Mouse (Mus musculus) left cerebral cortex, postnatal 14 days (tissue): ENCODE data around the gene Cdkn1a. TPM values are rescaled to one million over a fixed set of nuclear protein-coding genes. Genes with fewer than 3 reads are reported as not detected.
"Not testable (repeated sequence)": the region's sequence is repeated elsewhere in the genome, so short reads cannot be mapped to it uniquely, and the experiment has no call there.

Experiments
- DNase-seq, 2 experiments: peaks; one replicate each; pipeline ENCODE4 v3.0.0; 2021 to 2022; ENCODE audit warnings: low spot score in 2 of 2, mixed read lengths in 1 of 2
- intact Hi-C: fragments of 180-260 bp; cut with DNase I; formaldehyde crosslinking; loops from one replicate; pipeline ENCODE4 v1.15.1; 2025
- total RNA-seq, 2 experiments: library from RNA; stranded (reverse); gene quantifications; 2 replicates each; pipeline ENCODE4 v1.2.3; 2021

Gene Cdkn1a
- total RNA-seq, 2 experiments from 2014 or later = 25.7 to 35.7 TPM

DNA sequence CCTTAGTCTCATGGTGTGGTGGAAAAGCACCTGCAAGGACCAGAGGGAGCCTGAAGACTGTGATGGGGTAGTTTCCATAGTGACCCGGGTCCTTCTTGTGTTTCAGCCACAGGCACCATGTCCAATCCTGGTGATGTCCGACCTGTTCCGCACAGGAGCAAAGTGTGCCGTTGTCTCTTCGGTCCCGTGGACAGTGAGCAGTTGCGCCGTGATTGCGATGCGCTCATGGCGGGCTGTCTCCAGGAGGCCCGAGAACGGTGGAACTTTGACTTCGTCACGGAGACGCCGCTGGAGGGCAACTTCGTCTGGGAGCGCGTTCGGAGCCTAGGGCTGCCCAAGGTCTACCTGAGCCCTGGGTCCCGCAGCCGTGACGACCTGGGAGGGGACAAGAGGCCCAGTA is 7.5 kb downstream of the Cdkn1a start:
- intact Hi-C loops = loop anchor here (5.0 kb wide), 1 partner anchor 74 kb away; no protein-coding TSS in a partner anchor
- DNase-seq = peak in 1 of 2 experiments; percentile 2

DNA sequence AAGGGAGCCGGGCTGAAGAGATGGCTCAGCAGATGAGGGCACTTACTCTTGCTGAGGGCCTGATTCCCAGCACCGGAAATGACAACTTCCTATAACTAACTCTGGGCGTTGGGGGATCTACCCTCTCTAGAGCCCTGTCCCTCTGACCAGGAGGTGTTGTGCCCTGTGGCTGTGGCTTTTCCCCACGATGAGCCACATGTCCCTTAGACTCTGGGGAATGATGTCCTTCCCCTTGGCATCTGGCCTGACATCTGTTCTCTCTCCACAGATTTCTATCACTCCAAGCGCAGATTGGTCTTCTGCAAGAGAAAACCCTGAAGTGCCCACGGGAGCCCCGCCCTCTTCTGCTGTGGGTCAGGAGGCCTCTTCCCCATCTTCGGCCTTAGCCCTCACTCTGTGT is 8.3 kb downstream of the Cdkn1a start:
- peak in 1 of 2 experiments; percentile 1 for DNase-seq
- intact Hi-C loops = loop anchor here (5.0 kb wide), 1 partner anchor 73 kb away; no protein-coding TSS in a partner anchor

DNA sequence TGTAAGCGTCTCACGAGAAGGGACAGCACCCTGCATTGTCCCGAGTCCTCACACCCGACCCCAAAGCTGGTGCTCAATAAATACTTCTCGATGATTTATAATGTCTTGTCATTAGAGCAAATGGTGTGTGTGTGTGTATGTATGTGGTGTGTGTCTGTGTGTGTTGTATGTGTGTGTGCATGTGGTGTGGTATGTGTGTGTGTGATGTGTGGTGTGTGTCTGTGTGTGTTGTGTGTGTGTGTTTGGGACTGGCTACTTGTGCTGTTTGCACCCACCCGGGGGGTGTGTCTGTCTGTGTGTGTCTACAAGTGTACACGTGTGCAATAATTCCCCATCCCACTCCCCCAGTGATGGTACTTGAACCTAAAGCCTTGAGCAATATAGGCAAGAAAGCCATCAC is 9.9 kb downstream of the Cdkn1a start:
- intact Hi-C loops = no loop called here
- peak in 1 of 2 experiments; percentile 1 for DNase-seq

DNA sequence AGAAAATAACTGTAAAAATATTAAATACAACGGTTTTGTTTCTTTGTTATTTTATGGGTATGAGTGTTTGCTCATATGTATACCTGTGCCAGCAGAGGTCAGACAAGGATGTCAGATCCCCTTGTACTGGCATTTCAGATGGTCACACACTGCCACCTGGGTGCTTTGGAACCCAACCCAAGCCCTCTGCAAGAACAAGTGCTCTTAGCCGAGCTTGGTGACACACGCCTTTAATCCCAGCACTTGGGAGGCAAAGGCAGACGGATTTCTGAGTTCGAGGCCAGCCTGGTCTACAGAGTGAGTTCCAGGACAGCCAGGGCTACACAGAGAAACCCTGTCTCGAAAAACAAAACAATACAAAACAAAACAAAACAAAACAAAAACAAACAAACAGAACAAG is 19.6 kb downstream of the Cdkn1a start:
- intact Hi-C loops = not testable (repeated sequence)

DNA sequence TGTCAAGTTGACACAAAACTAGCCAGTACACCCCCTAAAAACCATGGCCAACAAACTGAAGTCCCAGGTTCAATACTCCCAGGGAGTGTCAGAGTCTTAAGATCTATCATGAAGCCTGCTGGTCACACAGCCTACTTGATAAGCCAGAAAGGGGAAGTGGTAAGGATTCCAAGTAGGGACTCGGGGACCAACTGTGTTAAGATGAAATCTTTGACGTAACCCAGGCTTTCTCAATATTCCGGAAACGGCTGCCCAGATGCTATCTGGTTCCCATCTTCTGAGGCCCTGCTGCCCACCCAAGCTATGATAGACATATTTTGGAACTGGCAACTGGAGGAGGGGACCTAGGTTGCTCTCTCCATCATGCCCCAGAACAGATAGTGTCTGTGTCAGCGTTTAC is 20.6 kb downstream of the Cdkn1a start:
- no peak for DNase-seq
- intact Hi-C loops = no loop called here

More for the DNA sequence above, 19.6 kb downstream of the Cdkn1a start:
- not testable (repeated sequence) for DNase-seq

DNA sequence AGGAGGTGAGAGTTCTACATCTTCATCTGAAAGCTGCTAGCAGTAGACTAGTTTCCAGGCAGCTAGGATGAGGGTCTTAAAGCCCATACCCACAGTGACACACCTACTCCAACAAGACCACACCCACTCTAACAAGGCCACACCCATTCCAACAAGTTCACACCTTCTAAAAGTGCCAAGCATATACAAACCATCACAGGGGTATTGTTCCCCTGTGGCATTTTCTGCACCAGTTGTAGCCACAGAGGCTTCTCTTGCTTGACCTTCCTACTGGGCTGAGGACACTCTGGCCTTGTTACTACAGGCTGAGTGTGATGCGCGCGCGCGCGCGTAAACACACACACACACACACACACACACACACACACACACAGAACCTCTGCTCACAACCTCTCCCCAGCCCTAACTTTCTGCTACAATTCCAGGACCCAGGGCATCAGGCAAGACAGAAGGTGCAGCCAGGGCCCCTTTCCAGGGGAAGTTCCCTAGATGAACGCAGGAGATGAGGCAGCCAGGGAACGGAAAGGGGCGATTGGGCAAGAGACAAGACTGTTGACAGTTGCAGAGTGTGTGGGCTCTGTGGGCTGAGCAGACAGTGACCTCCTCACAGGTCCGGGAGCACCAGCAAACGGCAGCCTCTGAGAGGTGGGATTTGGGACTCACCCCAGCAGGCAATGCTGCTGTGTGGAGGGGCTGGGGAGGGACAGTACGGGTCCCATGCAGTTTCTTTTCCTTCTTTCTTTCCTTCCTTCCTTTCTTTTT is 23.0 kb downstream of the Cdkn1a start, which contains the start of gene Rab44:
Rab44 (plus strand) TSS at position 555 of the 762 bp plus-strand sequence.
- intact Hi-C loops = no loop called here

DNA sequence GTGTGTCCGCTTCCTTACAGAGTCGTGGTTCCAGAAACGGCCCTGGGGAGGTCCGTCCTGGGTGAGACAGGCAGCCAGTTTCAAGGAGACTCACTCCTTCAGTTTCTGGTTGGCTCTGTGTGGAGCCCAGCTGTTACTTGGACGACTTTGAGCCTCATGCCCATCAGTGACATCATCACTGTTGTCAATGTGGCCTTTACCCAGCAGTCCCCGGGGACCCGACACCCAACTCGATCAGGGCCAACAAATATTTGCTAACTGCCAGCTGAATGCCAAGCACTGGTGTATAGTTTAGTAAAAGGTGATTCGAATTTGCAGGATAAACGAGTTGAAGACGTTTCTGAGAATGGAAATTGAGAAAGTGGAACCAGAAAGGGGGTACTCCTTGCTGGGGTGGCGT is 25.2 kb downstream of the Cdkn1a start:
- DNase-seq = no peak
- intact Hi-C loops = no loop called here

More for the DNA sequence above, 23.0 kb downstream of the Cdkn1a start, which contains the start of gene Rab44:
- DNase-seq = no peak

DNA sequence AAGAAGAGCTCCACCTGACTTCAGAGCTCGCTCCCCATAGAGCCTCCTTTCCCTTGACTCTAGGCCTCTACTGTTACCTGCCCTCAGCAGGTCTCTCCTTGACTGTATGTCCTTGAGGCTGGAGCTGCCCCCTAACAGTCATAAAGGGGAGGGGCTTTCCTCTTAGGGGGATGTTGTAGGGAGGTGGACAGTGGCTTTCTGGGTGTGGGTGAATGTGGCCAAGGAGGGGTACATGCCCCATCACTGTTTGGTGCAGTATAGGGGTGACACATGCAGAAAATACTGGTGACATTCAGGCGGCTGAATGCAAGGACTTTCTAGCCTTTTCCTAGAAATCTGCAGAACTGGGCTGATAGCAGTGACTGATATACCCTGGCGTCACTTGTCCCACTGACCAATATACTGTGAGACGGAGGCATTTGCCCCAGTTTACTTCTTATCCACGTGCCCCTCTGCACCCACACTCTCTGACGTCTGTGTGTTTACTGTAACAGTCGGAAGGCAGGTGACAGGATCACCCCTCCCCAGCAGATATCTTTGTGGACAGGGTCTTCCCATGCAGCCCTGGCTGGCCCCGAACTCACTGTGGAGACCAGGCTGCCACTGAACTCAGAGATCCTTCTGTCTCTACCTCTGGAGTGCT is 26.4 kb downstream of the Cdkn1a start:
- intact Hi-C loops = no loop called here

DNA sequence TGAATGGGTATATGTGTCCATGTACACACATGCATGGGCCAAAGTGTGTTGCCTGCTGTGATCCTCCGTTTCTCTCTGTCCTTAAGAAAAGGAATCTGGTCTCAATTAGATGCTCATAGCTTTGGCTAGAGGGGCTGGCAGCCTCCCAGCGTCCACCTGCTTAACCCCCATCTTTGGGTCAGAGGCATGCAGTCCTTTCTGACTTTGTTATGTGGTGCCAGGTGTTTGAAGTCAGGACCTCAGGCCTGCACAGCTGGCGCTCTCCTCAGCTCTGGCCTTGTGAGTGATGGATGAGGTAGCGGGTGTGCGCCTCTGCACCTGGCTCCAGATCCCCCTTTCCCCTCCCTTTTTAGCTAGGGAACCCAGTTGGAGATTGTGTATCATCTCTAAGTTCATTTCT is 27.3 kb downstream of the Cdkn1a start:
- DNase-seq = peak in 1 of 2 experiments; percentile 1
- intact Hi-C loops = no loop called here

More for the DNA sequence above, 26.4 kb downstream of the Cdkn1a start:
- DNase-seq = peak in 1 of 2 experiments; percentile 1

DNA sequence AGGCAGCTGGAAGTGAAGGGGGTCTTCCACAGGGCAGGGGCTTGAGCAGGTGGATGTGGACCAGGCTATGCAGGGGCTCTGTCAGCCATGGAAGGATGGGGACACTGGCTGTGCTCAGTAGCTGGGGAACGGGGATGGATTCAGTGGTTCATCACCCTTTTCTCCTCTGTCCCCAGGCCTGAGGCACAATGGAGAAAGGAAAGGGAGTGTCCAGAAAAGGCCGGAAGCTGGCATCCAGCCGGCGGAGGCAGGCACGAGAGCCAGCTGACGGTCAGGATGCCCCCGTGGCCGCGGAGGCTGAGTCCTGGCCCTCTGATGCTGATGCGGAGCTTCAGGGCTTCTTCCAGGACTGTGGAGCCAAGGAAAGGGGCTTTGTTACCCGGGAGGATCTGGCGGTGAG is 29.9 kb downstream of the Cdkn1a start:
- intact Hi-C loops = no loop called here
- DNase-seq = no peak

DNA sequence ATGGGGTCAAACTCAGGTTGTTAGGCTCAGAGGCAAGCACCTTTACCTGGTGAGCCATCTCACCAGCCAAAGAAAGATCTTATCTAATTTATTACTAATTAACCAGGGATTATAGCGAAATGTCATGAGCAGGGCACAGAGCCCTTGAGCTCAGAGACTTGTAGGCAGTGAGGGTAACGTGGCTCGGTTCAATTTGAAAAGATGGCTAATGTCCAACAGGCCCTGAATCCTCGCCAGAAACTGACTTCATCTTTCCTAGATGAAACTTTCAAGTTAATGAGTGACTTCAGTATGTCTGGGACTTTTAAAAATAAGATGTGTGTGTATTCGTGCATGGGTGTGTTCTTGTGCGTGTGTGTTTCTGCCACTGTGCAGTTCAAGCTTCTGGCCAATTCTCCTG is 32.0 kb downstream of the Cdkn1a start:
- intact Hi-C loops = no loop called here
- no peak for DNase-seq

DNA sequence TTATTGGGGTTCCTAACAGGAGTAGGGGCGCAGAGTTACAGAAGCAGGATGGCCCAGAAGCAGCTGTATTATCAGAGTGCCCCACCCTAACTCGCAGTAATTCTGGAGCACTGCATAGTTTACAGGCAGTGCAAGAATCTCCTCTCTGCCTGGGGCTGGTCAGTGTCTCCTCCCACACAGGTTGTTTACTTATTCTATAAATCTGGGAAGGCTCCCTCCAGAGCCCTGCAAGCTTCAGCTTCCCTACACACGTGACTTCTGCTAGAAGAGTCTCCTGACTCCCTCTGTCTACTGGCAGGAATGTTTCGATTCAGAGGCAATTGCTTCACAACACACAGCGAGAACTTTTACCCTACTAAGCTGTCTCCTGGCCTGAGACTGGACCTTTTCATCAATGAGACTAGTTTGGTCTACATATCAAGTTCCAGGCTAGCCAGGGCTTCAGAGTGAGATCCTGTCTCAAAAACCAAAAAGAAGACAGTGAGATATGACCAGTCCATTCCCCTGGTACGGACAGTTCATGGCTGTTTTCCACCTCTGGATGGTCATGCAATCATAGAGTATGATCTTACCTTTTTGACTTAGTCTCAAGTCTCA is 32.9 kb downstream of the Cdkn1a start:
- intact Hi-C loops = no loop called here
- DNase-seq = no peak

DNA sequence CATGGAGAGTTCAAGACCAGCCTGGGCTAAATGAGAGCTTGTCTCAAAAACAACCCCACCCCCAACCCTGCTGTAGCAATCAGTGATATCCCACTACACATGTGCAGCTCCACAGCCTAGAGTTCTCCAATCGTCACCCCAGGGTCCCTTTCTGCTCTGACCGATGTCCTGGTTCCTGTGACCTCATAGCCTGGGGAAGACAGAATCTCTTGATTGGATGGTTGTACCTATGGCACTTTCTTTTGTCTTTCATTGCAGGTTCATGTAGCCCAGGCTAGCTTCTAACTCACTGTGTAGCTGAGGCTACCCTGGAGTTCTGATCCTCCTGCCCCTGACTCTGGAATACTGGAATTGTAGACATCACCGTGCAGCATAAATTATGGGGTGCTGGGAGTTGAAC is 35.8 kb downstream of the Cdkn1a start:
- DNase-seq = no peak
- intact Hi-C loops = no loop called here

DNA sequence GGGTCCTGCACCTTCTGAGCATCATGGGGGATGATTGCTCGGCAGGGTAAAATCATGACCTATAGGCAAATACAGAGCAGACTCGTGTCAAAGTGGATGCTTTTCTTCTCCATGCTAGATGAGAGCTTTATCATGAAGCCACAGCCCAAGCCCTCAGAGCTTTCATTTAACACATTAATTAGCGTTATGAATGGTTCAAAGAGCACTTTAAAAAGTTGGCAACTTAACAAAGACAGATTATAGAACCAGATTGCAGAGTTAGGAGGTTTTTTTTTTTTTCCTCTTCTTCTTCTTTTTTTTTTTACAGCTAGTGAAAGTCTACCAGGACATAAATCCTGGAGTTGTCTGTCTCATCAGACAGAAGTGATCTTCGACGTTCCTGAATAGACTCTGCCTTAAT is 38.6 kb downstream of the Cdkn1a start:
- DNase-seq = no peak
- intact Hi-C loops = no loop called here

DNA sequence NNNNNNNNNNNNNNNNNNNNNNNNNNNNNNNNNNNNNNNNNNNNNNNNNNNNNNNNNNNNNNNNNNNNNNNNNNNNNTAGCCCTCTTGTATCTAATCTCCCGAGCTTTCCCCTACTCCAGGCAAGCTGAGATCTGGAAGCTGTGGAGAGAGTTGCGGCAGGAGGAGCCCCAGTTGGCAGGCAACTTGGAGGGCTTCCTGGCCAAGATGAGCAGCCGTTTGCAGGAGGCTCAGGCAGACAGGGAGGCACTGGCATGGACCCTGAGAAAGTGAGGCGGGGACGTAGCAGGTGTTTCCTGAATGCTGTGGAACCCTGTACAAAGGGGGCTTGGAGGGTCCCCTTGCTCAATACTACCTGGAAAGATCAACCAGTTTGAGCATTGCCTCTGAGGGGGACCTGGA is 44.3 kb downstream of the Cdkn1a start:
- intact Hi-C loops = no loop called here

DNA sequence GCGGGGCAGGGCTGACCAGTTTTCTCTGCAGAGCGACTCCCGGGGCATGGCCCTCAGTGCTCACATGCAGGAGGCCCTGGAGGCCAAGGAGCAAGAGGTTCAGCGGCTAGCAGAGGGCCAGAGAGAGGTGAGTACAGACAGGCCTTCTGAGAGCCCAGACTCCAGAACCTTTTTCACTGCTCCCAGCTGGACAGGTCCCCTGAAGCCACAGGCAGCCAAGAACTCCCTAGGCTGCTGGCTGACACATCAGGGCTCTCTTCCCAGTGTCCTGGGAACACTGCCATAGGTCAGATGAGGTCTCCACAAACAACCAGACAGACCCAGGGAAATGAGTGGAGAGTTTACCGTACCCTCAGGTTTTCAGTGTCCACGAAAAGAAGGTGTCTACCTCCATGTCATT is 45.5 kb downstream of the Cdkn1a start:
- peak; percentile 45 to 54 for DNase-seq
- intact Hi-C loops = no loop called here

More for the DNA sequence above, 44.3 kb downstream of the Cdkn1a start:
- DNase-seq = no peak

DNA sequence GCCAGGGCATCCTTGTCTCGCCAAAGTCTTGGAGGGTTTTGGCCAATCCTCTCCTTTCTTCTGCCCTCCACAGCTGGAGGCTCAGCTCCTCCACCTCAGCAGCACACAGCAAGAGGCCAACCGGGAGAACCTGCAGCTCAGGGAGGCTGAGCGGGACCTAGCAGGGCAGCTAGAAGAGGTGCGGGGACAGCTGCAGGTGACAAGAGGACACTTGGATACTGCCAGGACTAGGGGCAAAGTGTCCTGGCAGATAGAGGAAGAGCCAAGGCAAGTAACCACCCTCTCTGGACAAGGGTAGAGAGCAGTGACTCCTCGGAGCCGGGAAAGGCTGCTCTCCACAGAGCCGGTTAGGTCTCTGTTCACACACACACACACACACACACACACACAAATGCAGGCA is 47.1 kb downstream of the Cdkn1a start:
- no peak for DNase-seq
- intact Hi-C loops = no loop called here

DNA sequence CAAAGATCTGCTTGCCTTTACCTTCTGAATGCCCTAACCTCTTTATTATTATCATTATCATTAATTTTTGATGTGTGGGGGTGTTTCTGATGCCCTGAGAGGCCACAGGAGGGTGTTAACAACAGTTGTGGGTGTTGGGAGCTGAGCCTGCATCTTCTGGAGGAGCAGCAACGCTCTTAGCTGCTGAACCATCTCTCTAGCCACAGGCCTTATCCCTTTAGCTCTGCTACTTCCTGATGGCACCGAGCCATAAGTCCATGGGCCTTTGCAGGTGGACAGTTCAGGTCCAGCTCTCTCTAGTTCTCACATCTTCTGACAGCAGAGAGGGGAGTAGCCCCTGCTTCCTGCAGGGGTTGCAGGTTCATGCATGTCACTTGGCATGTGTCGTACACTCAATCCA is 50.8 kb downstream of the Cdkn1a start:
- intact Hi-C loops = no loop called here
- no peak for DNase-seq

DNA sequence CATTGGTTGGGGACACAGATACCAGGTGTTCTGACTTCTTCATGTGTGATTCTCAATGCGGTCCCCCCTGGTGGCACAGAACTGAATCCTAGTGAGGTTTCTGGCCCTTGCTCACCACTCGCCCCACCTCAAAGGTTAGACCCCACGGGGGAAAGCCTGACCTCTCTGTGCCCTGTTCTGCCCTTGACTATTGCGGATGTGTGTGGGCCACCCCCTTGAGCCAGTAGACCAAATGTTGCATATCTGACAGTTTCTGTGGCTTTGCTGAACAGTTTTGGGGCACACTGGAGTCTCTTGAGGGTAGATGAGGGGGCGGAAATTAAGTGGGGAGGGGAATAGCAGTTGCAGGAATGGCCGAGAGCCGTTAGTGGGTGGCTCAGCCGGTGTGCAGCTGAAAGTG is 52.5 kb downstream of the Cdkn1a start:
- intact Hi-C loops = no loop called here
- DNase-seq = no peak

DNA sequence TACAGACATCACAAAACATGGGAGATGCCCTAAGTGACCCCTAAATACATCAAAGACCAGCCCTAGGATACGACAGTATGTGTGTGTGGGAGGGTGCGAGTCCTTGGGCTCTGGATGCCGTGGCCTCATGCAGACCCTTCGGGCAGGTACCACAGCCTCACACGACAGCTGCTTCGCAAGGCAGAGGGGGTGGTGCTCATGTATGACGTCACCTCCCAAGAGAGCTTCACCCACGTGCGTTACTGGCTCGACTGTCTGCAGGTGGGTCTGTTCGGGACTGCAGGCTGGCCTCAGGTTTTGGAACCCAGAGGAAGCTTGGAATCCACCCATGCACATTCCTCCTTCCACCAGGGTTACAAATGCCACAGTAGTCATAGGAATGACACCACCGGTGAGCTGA is 54.3 kb downstream of the Cdkn1a start:
- no peak for DNase-seq
- intact Hi-C loops = no loop called here
